Mouse (Mus musculus) liver, adult 2 months (tissue): Measurements from ENCODE around the gene Gm47969. TPM values are rescaled to one million over a fixed set of nuclear protein-coding genes. Genes with fewer than 3 reads are reported as not detected.
"Not testable (repeated sequence)": the region's sequence is repeated elsewhere in the genome, so short reads cannot be mapped to it uniquely, and the experiment has no call there.

Experiments used
- DNase-seq: peaks from one replicate; pipeline ENCODE4 v3.0.0-alpha.2; 2011; ENCODE audit warnings: low read depth, low spot score; ENCODE audit errors: extremely low read depth
- H3K27ac ChIP-seq: fragments of 200-500 bp; replicated peaks from 2 replicates; pipeline ENCODE4 v1.5.1; 2012; ENCODE audit warnings: low read depth, mild to moderate bottlenecking, control low read depth, inconsistent platforms, low read length; ENCODE audit not compliant: insufficient read depth
- H3K27me3 ChIP-seq: fragments of 200-500 bp; 2 replicates; pipeline ENCODE4 v1.6.1; 2012; ENCODE audit warnings: mild to moderate bottlenecking, moderate library complexity, low read length, inconsistent platforms; ENCODE audit not compliant: control insufficient read depth, insufficient read depth
- H3K36me3 ChIP-seq: fragments of 200-500 bp; 2 replicates; pipeline ENCODE4 v1.6.1; 2012; ENCODE audit warnings: low read length, inconsistent platforms; ENCODE audit not compliant: control insufficient read depth, insufficient read depth
- H3K4me1 ChIP-seq: fragments of 200-500 bp; 2 replicates; pipeline ENCODE4 v1.6.1; 2011; ENCODE audit warnings: low read length; ENCODE audit not compliant: control insufficient read depth, insufficient read depth
- H3K4me3 ChIP-seq: fragments of 200-500 bp; 2 replicates; pipeline ENCODE4 v1.5.1; 2011; ENCODE audit warnings: low read depth, mild to moderate bottlenecking, control low read depth, low read length, moderate library complexity; ENCODE audit not compliant: insufficient read depth
- H3K79me2 ChIP-seq: fragments of 200-500 bp; 2 replicates; pipeline ENCODE4 v1.6.1; 2012; ENCODE audit warnings: inconsistent platforms, mild to moderate bottlenecking, low read length, moderate library complexity; ENCODE audit not compliant: control insufficient read depth, insufficient read depth
- H3K9ac ChIP-seq: fragments of 200-500 bp; 2 replicates; pipeline ENCODE4 v1.6.1; 2012; ENCODE audit warnings: low read depth, mild to moderate bottlenecking, control low read depth, inconsistent platforms, low read length
- CTCF ChIP-seq: fragments of 200-500 bp; IDR thresholded peaks from 2 replicates; pipeline ENCODE4 v1.5.1; 2011; ENCODE audit warnings: low read depth, low read length, control low read depth
- POLR2A ChIP-seq: fragments of 200-500 bp; IDR thresholded peaks from 2 replicates; pipeline ENCODE4 v1.6.1; 2011; ENCODE audit warnings: low read length, control low read depth; ENCODE audit not compliant: insufficient read depth; ENCODE audit errors: extremely low read depth
- WGBS: fragments of 180-500 bp; shearing (Covaris S2); methylation state at CpG from one replicate; pipeline ENCODE4 v1.1.7; 2018; 5-methylcytosine and 5-hydroxymethylcytosine counted together
- polyA plus RNA-seq: library from polyadenylated mRNA; depleted of rRNA; stranded (reverse); fragments of >200 nt; gene quantifications from 2 replicates; pipeline ENCODE4 v1.2.3, GENCODE M21; 2012; rRNA removed
- total RNA-seq: library from RNA; depleted of rRNA; stranded (reverse); fragments of >200 nt; gene quantifications from 2 replicates; pipeline ENCODE4 v1.2.3, GENCODE M21; 2014; rRNA removed

Gene Gm47969
- not detected in 2 replicates for total RNA-seq
- not detected in 2 replicates for polyA plus RNA-seq

DNA sequence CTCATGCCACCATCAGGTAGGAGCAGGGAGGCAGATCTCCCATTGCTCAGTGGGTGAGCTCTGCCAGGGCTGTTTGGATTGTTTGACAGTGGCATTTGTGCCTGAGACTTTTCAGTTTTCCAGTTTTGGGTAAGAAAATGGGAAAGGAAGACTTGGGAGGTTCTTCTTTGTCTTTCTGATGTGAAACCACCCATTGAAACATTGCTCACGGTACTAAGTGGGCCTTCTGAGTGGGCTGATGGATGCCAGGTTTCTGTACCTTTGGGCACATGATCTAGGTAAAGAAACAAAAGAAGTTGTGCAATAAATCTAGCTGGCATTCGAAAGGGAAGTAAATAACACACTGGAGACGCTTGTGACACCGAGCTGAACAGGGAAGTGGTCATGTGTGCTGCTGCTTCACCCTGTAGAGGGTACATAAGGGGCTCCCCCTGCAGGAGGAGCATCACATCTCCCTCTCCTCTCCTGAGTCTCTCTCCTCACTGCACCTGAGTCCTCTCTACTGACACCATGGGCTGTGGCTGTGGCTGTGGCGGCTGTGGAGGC lies at the start of gene Gm47969:
TSS of gene Gm47969 (plus strand) at position 51 of the 546 bp plus-strand sequence.
- no peaks in the 10 kb centered on the region for H3K4me1 ChIP-seq
- H3K4me3 ChIP-seq = no peak within 1 kb of the TSS
- peak; percentile 4 for DNase-seq
- TF ChIP-seq CTCF (no peak), POLR2A (no peak)
- 60% methylated on average over 5 of the region's 5 CpGs for whole genome bisulfite sequencing
- no peak within 1 kb of the TSS for H3K27ac ChIP-seq
- no peak within 1 kb of the TSS for H3K9ac ChIP-seq
- H3K27me3 ChIP-seq = no peaks in the 10 kb centered on the region
- no peaks in the 10 kb centered on the region for H3K79me2 ChIP-seq
- no peaks in the 10 kb centered on the region for H3K36me3 ChIP-seq

DNA sequence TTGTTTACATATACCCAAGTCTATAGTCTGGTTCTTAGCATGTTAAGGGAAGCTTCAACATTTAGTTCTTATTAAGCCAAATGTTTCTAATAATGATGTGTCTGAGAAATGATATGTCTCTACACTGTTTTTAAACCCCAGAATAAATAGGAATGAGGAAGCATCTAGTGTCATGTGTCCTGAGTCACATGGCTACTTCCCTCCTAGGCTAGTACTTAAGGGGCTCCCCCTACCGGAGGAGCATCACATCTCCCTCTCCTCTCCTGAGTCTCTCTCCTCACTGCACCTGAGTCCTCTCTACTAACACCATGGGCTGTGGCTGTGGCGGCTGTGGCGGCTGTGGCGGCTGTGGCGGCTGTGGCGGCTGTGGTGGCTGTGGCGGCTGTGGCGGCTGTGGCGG lies 44.4 kb upstream of the Gm47969 start, which contains the start of gene Gm47959:
TSS of gene Gm47959 (plus strand) at position 243 of the 400 bp plus-strand sequence.
- 96% methylated on average over 9 of the region's 9 CpGs for WGBS
- not testable (repeated sequence) for DNase-seq, H3K9ac ChIP-seq

DNA sequence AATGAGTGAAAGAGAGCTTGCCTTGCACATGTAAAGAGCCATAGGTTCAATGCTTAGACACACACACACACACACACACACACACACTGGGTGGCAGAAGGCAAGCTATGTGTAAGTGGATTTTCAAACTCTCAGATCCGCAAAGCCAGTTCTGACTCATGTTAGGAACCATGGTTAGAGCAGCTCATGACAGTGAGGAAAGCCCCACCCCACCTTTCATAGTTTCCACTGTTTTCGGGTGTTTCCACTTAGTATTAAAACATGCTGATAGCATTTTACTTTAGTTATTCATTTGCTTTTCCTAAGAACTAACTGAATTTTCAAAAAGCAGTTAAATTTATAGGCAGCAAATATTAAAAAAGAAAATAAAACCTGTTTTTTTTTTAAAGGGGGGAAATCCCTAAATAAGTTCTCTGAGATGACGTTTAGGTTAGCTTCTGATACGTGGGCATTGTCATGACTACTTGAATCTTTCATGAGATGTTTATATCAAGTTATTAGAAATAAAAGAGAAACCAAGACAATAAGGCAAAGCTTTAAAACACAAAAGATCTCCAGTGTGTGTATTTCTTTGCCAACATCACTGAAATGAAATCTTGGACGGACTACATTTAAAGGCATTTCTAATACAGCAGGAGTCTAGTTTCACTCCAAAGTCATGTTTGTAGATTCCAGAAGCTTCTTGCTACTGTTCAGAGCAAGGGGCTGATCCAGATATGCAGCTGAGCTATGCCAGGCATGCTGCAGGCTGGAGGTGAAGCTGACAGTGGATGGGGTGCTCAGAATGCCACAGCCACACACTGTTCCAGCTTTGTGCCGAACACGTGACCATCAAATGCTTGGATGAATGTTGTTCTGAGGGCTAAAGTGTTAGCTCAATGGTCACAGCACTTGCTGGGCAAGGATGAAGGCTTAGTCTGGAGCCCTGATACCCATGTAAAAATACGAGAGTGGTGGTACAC lies 38.2 kb upstream of the Gm47969 start:
- Histone ChIP-seq H3K27ac (no peak overlapping the region), H3K4me3 (no peak overlapping the region), H3K27me3 (no peaks in the 10 kb centered on the region), H3K79me2 (no peaks in the 10 kb centered on the region), H3K9ac (no peak overlapping the region), H3K4me1 (no peaks in the 10 kb centered on the region), H3K36me3 (no peaks in the 10 kb centered on the region)
- 77% methylated on average over 8 of the region's 8 CpGs for WGBS
- no peak for DNase-seq
- no peak for TF ChIP-seq CTCF
- no peak for TF ChIP-seq POLR2A

More for the DNA sequence above, 44.4 kb upstream of the Gm47969 start, which contains the start of gene Gm47959:
- not testable (repeated sequence) for H3K27ac ChIP-seq, H3K27me3 ChIP-seq, H3K4me3 ChIP-seq, H3K36me3 ChIP-seq, H3K79me2 ChIP-seq, H3K4me1 ChIP-seq

DNA sequence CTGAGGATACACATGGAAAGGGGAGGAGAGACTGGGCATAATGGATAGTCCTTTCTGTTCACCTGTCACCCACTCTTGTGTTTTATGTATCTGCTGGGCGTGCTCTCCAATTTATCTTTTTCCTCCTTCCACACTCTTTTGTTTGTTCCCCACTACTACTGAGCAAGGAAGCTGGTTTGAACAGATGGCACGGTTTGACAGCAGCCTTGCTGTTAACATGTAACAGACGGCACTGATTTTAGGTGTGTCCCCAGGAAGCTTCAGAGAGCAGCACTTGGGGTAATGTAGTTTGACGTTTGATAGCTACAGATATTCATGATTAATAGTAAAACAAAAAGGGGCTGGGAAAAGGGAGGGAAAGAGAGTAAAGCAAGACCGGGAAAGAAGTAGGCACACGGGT lies 37.3 kb upstream of the Gm47969 start:
- Histone ChIP-seq H3K9ac (no peak overlapping the region), H3K27me3 (no peaks in the 10 kb centered on the region), H3K4me3 (no peak overlapping the region), H3K79me2 (no peaks in the 10 kb centered on the region), H3K27ac (no peak overlapping the region), H3K36me3 (no peaks in the 10 kb centered on the region), H3K4me1 (no peaks in the 10 kb centered on the region)
- no peak for DNase-seq
- TF ChIP-seq CTCF (no peak), POLR2A (no peak)
- 79% methylated on average over 6 of the region's 6 CpGs for WGBS

DNA sequence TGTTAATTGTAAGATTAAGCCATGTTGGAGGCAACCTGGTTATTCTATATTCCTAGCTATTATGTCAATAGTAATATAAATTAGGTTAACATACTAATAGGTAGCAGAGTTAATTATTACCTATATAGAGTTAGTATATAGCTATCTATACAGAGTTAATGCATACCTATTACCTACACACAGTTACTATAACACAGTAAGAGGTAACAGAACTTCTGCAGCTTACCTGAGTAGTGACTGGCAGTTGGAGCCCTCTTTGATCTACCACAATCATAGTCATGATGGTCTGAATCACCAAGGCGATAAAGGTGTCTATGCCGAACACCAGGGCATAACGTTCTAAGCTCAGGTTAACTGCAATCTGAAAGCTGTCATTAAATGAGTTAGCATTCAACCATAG lies 30.3 kb upstream of the Gm47969 start:
- WGBS = 89% methylated on average over 3 of the region's 3 CpGs
- H3K79me2 ChIP-seq = no peaks in the 10 kb centered on the region
- no peak overlapping the region for H3K27ac ChIP-seq
- no peak overlapping the region for H3K4me3 ChIP-seq
- no peak overlapping the region for H3K9ac ChIP-seq
- no peaks in the 10 kb centered on the region; the same call in 1 of the 2 replicates for H3K4me1 ChIP-seq
- no peak for DNase-seq
- H3K36me3 ChIP-seq = no peaks in the 10 kb centered on the region
- TF ChIP-seq CTCF (no peak), POLR2A (no peak)
- no peaks in the 10 kb centered on the region for H3K27me3 ChIP-seq
